Mouse (Mus musculus) lung, postnatal 0 days (tissue): ENCODE data around the gene Amdhd2.

Experiments
- CTCF ChIP-seq: IDR thresholded peaks from 2 replicates; pipeline ENCODE4 v1.5.1; 2016; ENCODE audit warnings: antibody characterized with exemption, mild to moderate bottlenecking
- EP300 ChIP-seq: IDR thresholded peaks from 2 replicates; pipeline ENCODE4 v1.6.1; 2016; ENCODE audit warnings: antibody characterized with exemption, mild to moderate bottlenecking, control low read depth

- no peak for TF ChIP-seq CTCF
- TF ChIP-seq EP300, result no peak
Observed at GRCm38 (mm10) chr17:24140845-24141424, 22.6 kb downstream of the Amdhd2 start.
